8 mouse cellular contexts compared by ENCODE assay signal in the genomic region with DNA sequence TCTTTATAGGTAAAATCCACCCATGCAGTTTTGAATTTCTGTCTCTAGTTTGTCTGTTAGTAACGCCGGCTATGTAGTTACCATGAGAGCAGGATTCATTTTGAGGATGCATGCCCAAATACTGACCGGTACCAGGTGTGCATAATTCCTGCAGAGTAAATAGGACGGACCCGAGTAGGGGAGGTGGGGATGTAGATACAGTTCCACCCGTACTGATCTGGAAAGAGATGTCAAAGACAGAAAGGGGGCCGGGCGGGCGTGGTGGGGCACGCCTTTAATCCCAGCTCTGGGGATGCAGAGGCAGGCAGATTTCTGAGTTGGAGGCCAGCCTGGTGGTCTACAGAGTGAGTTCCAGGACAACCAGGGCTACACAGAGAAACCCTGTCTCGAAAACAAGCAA. TPM values are rescaled to one million over a fixed set of nuclear protein-coding genes. Genes with fewer than 3 reads are reported as not detected.
A peak's percentile ranks its signal among the peaks of the same experiment; 100 is the strongest.
DNase-seq lines count a peak whose midpoint lies in the region; ATAC-seq and TF ChIP-seq lines count a peak whose summit lies in the region.

No protein-coding gene starts in this region.

- peak overlapping the region; percentile 71; the same call in 1 of the 2 replicates for H3K27ac ChIP-seq in layer of hippocampus, adult 2 months
- no peak overlapping the region for H3K27ac ChIP-seq in cortical plate, adult 2 months (ENCODE audit: insufficient read depth, low read length)
- peak overlapping the region; percentile 66 for H3K27ac ChIP-seq in intestine, embryonic 14.5 days (ENCODE audit: low read depth)
- H3K27ac ChIP-seq in neural tube, embryonic 11.5 days (ENCODE audit: low read depth, low read length): peak overlapping the region; percentile 68; the same call in 1 of the 2 replicates

- H3K36me3 ChIP-seq in intestine, embryonic 14.5 days (ENCODE audit: control insufficient read depth, insufficient read depth, low read length): peaks cover 30% of the 10 kb centered on the region
- peaks cover 6% of the 10 kb centered on the region; the same call in 1 of the 2 replicates for H3K36me3 ChIP-seq in neural tube, embryonic 11.5 days (ENCODE audit: control insufficient read depth, insufficient read depth, low read length)

- H3K9me3 ChIP-seq in intestine, embryonic 14.5 days (ENCODE audit: control insufficient read depth, low read length): no peaks in the 10 kb centered on the region
- no peaks in the 10 kb centered on the region for H3K9me3 ChIP-seq in neural tube, embryonic 11.5 days (ENCODE audit: control insufficient read depth, low read length)

- H3K9ac ChIP-seq in intestine, embryonic 14.5 days (ENCODE audit: low read length): peak overlapping the region; percentile 75
- peak overlapping the region; percentile 71 for H3K9ac ChIP-seq in neural tube, embryonic 11.5 days (ENCODE audit: low read length)

- no peak for ATAC-seq in intestine, embryonic 14.5 days (replicated peaks; ENCODE audit: low FRiP score, low TSS enrichment, low read depth)
- no peak for ATAC-seq in neural tube, embryonic 11.5 days (ENCODE audit: insufficient read depth, low FRiP score, low TSS enrichment)

- no peaks in the 10 kb centered on the region for H3K27me3 ChIP-seq in intestine, embryonic 14.5 days (replicated peaks; ENCODE audit: control insufficient read depth, insufficient read depth, low read length)
- no peaks in the 10 kb centered on the region for H3K27me3 ChIP-seq in neural tube, embryonic 11.5 days (ENCODE audit: control insufficient read depth, insufficient read depth, low read length)

- 16% methylated on average over 11 of the region's 11 CpGs for WGBS in intestine, embryonic 14.5 days
- 20% methylated on average over 11 of the region's 11 CpGs for WGBS in neural tube, embryonic 11.5 days

- no peak for TF ChIP-seq POLR2A in cortical plate, adult 2 months (IDR thresholded peaks at IDR 0.05; ENCODE audit: extremely low read depth, insufficient read depth, low read length)

- no peak for DNase-seq in layer of hippocampus, adult 2 months (ENCODE audit: low spot score in 2 of 2)
- DNase-seq in layer of hippocampus, adult 9-11 months: no peak
- DNase-seq in intestine, embryonic 14.5 days (ENCODE audit: low spot score): no peak
- no peak for DNase-seq in neural tube, embryonic 11.5 days (ENCODE audit: low spot score)
- DNase-seq in layer of hippocampus, postnatal 14 days (ENCODE audit: low spot score in 2 of 2): no peak
- no peak for DNase-seq in left cerebral cortex, adult 18-20 months (ENCODE audit: low spot score in 2 of 2)
- no peak for DNase-seq in kidney, adult 18-20 months

- no peak for TF ChIP-seq CTCF in layer of hippocampus, adult 2 months (conservative IDR thresholded peaks at IDR 0.05)
- no peak for TF ChIP-seq CTCF in cortical plate, adult 2 months (IDR thresholded peaks at IDR 0.05; ENCODE audit: extremely low read depth, insufficient read depth, low read length)

- peak overlapping the region; percentile 70 for H3K4me2 ChIP-seq in intestine, embryonic 14.5 days (ENCODE audit: low read length)
- peak overlapping the region; percentile 70 for H3K4me2 ChIP-seq in neural tube, embryonic 11.5 days (ENCODE audit: low read depth)

- no peaks in the 10 kb centered on the region for H3K4me1 ChIP-seq in cortical plate, adult 2 months (ENCODE audit: control insufficient read depth, insufficient read depth, low read length)
- peaks cover 9% of the 10 kb centered on the region for H3K4me1 ChIP-seq in intestine, embryonic 14.5 days (replicated peaks; ENCODE audit: control insufficient read depth, insufficient read depth, low read length)
- H3K4me1 ChIP-seq in neural tube, embryonic 11.5 days (ENCODE audit: control insufficient read depth, insufficient read depth, low read length): peaks cover 4% of the 10 kb centered on the region; the same call in 1 of the 2 replicates

- peak overlapping the region; percentile 67 for H3K4me3 ChIP-seq in layer of hippocampus, adult 2 months
- H3K4me3 ChIP-seq in cortical plate, adult 2 months (ENCODE audit: insufficient read depth, low read length): peak overlapping the region; percentile 52
- peak overlapping the region; percentile 40 for H3K4me3 ChIP-seq in intestine, embryonic 14.5 days (ENCODE audit: low read depth, low read length)
- H3K4me3 ChIP-seq in neural tube, embryonic 11.5 days (ENCODE audit: low read depth, low read length): peak overlapping the region; percentile 63

RNA-seq across cellular contexts. Expression of a gene that starts 0.7 kb away (rescaled TPM):
- 10 to 100 TPM; 16.9 to 18.4 TPM for total RNA-seq in layer of hippocampus, adult 2 months (2021)
- 7.7 and 8.4 TPM in 2 replicates for polyA plus RNA-seq in cortical plate, adult 2 months (2012; rRNA removed)
- polyA plus RNA-seq in intestine, embryonic 14.5 days (2014; fragmentation: Nextera tagmentation; extraction: Ambion mirVana): 16.6 and 17.8 TPM in 2 replicates
- 15.0 and 18.3 TPM in 2 replicates for polyA plus RNA-seq in neural tube, embryonic 11.5 days (2014; fragmentation: Nextera tagmentation; extraction: Ambion mirVana)
- total RNA-seq in layer of hippocampus, postnatal 14 days (2021): 10 to 100 TPM; 13.6 to 15.0 TPM
- 10 to 100 TPM; 17.6 to 17.7 TPM for total RNA-seq in left cerebral cortex, adult 18-20 months (2021)

RNA-seq across cellular contexts. Expression of a gene that starts 3.9 kb away (rescaled TPM):
- total RNA-seq in layer of hippocampus, adult 2 months (2021): 100 to 1,000 TPM; 355 to 363 TPM
- polyA plus RNA-seq in cortical plate, adult 2 months (2012; rRNA removed): 453 and 474 TPM in 2 replicates
- polyA plus RNA-seq in intestine, embryonic 14.5 days (2014; fragmentation: Nextera tagmentation; extraction: Ambion mirVana): 923 and 1,006 TPM in 2 replicates
- polyA plus RNA-seq in neural tube, embryonic 11.5 days (2014; fragmentation: Nextera tagmentation; extraction: Ambion mirVana): 1,543 and 1,545 TPM in 2 replicates
- 100 to 1,000 TPM; 615 to 684 TPM for total RNA-seq in layer of hippocampus, postnatal 14 days (2021)
- 100 to 1,000 TPM; 442 to 465 TPM for total RNA-seq in left cerebral cortex, adult 18-20 months (2021)

RNA-seq across cellular contexts. Expression of a gene that starts 19.0 kb away (rescaled TPM):
- total RNA-seq in layer of hippocampus, adult 2 months (2021): 100 to 1,000 TPM; 124 to 128 TPM
- 212 and 223 TPM in 2 replicates for polyA plus RNA-seq in cortical plate, adult 2 months (2012; rRNA removed)
- 42.5 and 48.5 TPM in 2 replicates for polyA plus RNA-seq in intestine, embryonic 14.5 days (2014; fragmentation: Nextera tagmentation; extraction: Ambion mirVana)
- polyA plus RNA-seq in neural tube, embryonic 11.5 days (2014; fragmentation: Nextera tagmentation; extraction: Ambion mirVana): 48.5 and 52.3 TPM in 2 replicates
- total RNA-seq in layer of hippocampus, postnatal 14 days (2021): 100 to 1,000 TPM; 139 to 147 TPM
- total RNA-seq in left cerebral cortex, adult 18-20 months (2021): 100 to 1,000 TPM; 127 to 158 TPM

RNA-seq across cellular contexts. Expression of a gene that starts 19.1 kb away (rescaled TPM):
- total RNA-seq in layer of hippocampus, adult 2 months (2021): 1 to 10 TPM; 1.7 to 1.8 TPM
- 7.5 and 9.3 TPM in 2 replicates for polyA plus RNA-seq in cortical plate, adult 2 months (2012; rRNA removed)
- polyA plus RNA-seq in intestine, embryonic 14.5 days (2014; fragmentation: Nextera tagmentation; extraction: Ambion mirVana): 62.6 and 69.3 TPM in 2 replicates
- polyA plus RNA-seq in neural tube, embryonic 11.5 days (2014; fragmentation: Nextera tagmentation; extraction: Ambion mirVana): 47.3 and 50.3 TPM in 2 replicates
- total RNA-seq in layer of hippocampus, postnatal 14 days (2021): 1 to 10 TPM; 3.9 to 4.7 TPM
- 1 to 10 TPM; 2.0 to 2.6 TPM for total RNA-seq in left cerebral cortex, adult 18-20 months (2021)

RNA-seq across cellular contexts. Expression of a gene that starts 20.5 kb away (rescaled TPM):
- 1 to 10 TPM; 5.0 to 6.1 TPM for total RNA-seq in layer of hippocampus, adult 2 months (2021)
- 13.4 and 18.4 TPM in 2 replicates for polyA plus RNA-seq in cortical plate, adult 2 months (2012; rRNA removed)
- 4.4 and 5.1 TPM in 2 replicates for polyA plus RNA-seq in intestine, embryonic 14.5 days (2014; fragmentation: Nextera tagmentation; extraction: Ambion mirVana)
- polyA plus RNA-seq in neural tube, embryonic 11.5 days (2014; fragmentation: Nextera tagmentation; extraction: Ambion mirVana): 2.0 and 2.8 TPM in 2 replicates
- total RNA-seq in layer of hippocampus, postnatal 14 days (2021): 1 to 10 TPM; 3.8 to 4.2 TPM
- total RNA-seq in left cerebral cortex, adult 18-20 months (2021): 10 to 100 TPM; 16.0 to 21.3 TPM
